Mouse (Mus musculus) embryo, embryonic 10.5 days (tissue): ENCODE results near the gene Hoxa3.

Experiments
- DNase-seq: peaks from one replicate; pipeline ENCODE4 v3.0.0-alpha.2; 2015; ENCODE audit warnings: low spot score

Hoxa3 gene

DNA sequence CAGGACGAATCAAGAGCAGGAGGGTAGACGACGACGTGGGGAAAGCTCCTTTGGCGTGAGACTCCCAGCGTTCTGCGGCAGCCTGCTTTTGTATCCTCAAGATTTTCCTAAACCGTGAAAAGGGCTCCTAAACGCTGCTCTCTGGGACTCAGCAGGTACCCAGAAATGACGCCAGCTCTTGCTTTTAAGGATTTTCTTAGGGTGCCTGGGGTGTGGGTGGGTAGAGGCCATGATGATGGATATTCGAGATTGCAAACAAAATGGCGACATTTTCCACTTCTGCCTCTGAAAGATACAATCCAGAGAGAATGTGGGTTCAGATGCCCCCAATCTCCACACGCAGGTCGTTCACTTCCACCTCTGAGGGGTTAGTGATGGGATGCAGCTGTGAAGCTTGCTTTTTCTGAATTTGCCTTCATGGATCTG lies 45.4 kb downstream of the Hoxa3 start:
- no peak for DNase-seq

DNA sequence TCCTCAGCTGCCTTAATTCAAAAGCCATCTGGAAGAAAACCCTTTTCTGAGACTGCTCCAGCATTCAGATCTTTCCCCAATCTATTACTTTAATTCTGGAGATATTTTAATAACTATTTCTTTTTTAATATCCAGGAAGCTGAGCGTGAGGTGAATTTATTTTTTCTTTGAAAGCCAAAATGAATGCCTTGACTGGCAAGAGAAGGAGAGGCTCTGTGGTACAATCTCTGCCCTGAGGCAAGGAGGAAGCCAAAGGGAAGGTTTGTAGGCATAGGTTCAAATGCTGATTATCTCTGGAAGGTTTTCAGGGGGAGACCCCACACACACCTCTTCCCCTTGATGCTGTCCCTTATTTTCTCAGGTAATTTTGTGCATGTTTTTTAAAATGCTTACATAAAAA lies 46.0 kb downstream of the Hoxa3 start:
- DNase-seq = no peak

DNA sequence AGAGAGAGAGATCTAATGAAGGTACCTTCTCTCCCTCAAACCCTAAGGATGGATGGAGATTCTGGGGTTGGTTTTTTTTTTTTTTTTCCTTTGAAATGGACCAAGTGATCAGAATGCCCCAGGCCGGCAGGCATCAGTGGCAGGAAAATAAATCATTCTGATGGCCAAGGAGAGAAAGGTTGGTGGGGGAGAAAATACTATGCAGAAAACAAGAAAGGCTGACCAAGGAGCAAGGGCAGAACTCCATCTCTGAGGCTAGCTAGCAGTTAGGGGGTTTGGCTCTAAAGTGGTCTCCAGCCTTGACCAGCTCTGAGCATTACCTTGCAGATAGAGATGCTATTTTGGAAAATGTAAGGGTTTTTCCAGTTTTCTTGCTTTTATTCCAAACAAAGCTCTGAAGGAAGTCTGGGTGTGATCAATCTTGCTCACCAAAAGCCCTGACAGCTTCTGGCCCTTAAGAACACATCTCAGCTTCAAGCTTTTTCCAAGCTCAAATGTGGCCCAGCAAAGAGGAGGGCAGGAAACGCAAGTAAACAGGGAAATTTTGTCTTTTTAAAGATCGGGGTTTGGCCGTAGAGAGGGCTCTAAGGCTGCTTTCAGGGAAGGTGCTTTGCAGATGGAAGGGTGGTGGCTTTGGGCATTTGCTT lies 46.6 kb downstream of the Hoxa3 start:
- peak; percentile 75 for DNase-seq

DNA sequence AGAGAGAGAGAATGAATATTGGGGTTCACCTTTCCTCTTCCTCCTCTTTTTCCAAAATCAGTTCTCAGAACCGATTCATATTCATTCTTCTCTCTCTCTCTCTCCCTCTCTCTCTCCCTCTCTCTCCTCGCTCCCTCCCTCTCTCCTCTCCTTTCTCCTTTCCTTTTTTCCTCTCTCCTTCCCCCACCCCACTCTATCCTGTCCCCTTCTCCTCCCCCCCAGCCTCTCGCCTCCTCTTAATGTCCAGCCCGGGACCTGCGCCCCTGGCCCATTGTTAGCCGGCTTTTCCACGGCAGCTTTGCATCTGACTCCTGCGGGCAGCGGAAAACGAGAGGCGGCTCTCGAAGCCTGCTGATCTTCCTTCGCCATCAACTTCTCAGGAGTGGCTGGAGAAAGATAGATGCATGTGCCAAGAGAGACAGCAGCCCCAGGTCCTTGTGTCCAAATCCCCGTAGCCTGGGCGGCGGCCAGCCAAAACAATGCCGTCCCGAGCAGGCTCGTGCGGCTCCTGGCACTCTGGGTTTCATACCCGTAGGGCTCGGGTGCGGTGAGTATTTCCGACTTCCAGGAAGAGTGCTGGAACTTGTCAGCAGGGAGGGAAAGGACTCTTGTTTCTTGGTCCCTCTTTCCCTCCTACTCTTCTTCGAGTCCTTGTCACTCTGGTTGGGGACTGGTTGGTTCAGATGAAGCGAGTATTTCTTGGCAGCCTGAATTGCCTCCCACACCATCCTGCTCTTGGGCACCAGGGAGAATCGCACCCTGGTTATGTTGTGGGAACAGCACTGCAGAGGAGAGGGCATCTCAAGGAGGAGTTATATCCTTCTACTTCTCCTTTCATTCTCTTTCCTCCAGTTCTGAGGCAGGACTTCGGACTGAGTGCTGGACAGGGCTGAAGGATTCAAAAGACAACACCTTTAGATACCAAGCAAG lies 47.4 kb downstream of the Hoxa3 start:
- peak; percentile 68 for DNase-seq

DNA sequence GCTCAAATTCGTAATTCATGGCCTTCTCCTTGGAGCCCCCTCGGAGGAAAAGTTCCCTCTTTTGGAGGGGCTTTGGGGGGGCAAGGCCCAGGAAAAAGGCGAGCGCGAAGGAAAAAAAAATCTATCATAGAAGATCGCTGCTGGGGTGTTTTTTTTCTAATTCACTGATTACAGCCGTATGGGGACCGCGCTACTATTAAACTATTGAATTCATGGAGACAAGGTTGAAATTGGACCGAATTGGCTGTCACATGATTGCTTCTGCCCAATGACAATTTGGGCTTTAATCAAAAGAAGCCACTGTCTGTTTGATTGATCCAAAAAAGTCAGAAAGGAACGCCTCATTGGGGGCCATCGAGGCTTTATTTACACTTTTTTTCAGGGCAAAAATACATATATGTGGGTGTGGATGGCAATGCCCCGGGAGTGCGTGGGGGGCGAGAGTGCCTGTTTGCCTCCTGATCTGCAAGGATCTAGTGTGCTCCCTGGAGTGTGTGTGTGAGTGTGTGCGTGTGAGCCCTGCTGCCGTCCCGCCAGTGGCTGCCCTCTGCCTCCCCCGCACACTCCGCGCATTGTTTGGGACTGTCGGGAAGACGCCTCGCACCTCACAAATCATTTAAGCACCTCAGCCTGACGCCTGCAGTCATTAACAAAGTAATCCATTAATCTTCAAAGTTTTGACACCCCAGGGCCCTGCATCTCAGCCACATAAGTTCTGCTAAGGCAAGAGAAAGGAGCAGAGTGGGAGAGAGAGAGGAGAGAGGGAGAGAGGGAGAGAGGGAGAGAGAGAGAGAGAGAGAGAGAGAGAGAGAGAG lies 48.3 kb downstream of the Hoxa3 start, which contains the start of gene Hoxa2:
Gene Hoxa2, minus strand, starts transcription at position 206 of the 815 bp plus-strand sequence.
- DNase-seq = peak; percentile 85

DNA sequence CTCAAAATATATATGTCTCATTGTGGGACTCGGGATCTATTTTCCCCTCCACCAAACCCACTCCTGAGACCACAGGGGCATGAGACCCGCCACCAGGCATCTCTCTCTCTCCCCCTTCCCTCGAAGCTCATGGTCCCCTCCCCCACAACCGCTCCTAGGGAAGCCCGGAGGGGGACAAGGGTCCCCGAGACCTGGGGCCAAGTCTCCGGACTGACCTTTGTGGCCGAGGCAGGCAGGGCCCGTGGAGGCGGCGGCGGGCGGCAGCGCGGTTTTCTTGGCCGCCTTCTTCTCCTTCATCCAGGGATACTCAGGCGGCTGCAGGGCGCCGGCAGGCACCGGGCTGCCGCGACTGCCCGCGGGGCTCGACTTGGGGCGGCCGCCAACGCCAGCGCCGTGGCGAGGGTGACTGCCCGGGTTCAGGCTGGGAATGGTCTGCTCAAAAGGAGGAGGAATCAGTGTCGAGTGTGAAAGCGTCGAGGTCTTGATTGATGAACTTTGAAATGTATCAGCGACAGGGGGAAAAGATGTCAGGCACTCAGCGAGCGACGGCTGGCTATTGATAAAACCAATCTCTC lies 49.0 kb downstream of the Hoxa3 start:
- DNase-seq = peak; percentile 82

DNA sequence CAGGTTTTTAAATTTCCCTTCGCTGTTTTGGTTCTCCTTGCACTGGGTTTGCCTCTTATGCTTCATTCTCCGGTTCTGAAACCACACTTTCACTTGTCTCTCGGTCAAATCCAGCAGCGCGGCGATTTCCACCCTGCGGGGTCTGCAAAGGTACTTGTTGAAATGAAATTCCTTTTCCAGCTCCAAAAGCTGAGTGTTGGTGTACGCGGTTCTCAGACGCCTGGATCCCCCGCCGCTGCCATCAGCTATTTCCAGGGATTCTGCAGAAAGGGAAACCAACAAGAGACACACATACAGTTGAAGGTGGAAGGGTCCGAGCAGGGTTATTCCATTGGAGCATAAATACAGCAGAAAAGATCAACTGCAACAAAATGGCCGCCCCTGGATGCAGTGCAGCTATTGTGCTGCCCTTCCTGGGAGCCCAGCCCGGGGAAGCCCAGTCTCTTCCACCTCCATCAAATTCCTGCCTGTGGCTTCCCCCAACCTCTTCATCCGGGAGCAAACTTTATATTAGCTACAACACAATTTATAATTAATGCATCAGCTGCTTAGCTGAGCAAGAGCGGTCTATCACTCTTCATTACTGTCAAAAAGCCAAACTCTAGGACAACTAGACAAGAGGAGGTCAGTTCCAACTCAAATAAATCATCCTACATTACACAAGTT lies 49.6 kb downstream of the Hoxa3 start:
- DNase-seq = peak; percentile 81

DNA sequence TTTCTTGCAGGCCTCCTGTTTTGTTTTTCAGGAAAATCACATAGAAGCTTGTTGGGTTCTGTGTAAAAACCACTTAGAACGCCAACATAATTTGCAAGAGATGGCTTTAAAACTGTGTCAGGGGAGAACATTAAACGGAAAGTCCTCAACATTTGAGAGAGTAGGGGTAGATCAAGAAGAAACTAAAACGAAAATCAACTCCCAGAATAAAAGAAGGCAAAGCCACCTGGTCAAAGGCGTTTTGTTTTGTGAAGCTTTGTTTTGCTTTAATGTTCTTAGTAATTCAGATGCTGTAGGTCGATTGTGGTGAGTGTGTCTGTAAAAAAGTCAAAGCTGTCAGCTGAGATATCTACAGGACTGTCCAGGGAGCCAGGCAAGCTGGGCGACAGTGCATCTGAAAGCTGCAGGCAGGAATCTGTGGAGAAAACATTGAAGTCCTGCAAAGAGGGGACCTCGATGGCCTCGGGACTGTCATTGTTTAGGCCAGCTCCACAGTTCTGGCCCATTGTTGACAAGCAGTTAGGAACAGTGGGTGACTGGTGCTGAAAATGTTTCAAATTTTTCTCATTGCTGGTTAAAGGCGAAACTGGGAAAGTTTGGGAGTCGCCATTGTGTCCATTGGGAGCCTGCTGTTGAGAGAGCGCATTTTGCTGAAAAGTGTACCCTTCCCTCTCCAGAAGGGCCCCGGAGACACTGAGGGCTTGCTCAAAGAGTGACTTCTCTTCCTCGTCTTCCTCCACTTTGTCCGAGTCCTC lies 50.3 kb downstream of the Hoxa3 start:
- DNase-seq = peak; percentile 67

DNA sequence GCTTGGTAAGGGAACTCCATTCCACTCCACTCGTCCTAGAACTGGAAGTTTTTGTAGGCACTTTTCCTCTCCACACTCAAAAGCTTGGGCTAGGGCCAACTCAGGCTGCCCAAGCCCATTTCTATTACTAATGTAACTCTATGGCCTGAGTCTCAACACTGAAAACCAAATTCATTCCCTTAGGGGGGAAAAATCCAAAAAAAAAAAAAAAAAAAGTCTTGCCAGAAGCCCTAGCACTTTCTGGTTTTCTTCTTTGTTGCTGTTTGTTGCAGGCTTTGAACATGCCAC lies 51.1 kb downstream of the Hoxa3 start:
- no peak for DNase-seq

DNA sequence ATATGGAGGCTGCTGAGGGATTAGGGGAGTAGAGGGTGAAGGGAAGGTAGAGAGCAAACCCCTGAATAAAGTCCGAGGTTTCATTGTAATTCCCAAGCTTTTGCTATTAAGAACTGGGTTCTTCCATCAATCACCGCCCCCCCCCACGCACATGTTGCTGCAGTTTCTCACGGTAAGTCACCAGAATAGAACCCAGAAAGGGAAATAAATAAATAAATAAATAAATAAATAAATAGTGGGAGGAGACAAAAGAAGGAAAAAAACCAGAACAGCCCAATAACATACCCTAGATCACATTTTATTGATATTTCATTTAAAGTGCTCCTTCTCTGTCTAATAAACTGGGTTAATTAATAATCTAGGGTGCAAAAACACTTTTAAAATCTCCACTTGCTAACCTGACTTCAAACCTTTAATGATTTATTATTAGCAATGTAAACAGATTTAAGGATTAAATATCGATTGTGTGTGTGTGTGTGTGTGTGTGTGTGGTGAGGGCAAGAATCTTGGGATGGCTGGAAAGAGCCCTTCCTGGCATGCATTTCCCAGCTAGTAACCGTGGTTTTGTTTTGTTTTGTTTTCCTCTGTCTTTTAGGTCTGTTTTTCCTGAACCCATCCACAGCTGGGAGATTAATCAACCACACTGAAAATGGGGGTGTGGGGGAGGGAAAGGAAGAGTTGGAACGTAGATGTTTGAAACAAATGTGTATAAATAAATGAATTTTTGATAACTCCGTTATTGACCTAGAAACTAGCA lies 51.6 kb downstream of the Hoxa3 start:
- peak; percentile 65 for DNase-seq

DNA sequence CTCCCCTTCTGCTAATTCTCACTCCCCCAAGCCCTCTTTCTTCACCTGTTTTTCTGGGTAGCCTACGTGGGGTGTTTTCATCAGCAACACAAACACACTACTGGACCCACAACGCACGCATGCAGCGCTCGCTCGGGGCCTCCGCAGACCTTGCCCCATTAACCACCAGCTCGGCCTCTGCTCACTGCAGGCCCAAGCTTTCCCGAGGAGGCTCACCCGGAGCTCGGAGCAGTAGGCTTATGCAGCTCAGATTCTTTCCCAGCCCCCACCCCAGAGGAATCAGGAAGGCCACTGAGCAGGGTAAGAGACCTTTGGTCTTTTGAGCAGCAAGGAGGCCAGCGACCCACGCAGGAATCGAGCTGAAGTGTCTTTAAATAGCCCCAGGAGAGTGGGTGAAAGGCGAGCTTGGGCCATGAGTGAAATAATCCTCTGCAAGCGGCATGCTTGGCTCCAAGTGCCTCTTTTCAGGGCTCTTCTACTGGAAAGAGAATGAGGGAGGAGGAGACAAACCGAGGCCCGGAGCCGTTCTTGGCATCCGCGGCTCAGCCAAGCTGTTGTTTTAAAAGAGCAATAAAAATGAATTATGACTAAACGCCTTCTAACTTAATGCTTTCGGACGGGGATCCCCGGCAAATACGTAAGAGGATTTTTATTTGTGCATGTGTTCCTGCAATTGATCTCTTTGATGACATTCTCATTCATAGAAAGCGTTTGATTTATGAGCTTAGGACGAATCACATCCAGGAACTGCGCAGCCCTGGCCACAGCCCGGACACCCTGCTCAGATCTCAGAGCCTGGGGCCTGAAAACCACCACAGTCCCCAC lies 52.4 kb downstream of the Hoxa3 start:
- peak; percentile 83 for DNase-seq

DNA sequence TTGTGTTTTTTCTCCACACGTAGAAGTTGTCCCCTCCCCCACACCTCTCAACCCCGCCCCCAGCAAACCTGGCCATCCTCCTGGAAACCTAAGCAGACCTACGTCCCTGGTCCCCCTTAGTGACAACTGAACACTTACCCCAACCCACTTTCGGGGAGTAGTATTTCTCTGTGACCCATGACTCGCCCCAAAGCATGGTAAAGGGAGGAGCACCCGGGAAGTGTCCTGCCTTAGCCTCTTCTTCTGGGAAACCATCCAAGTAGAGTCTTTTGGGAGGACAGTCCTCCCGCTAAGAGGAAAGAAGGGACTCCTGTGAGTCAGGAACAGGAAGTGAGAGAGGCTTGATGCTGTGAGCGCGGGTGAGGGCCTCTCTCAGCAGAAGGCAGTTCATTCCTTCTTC lies 53.2 kb downstream of the Hoxa3 start:
- peak; percentile 52 for DNase-seq

DNA sequence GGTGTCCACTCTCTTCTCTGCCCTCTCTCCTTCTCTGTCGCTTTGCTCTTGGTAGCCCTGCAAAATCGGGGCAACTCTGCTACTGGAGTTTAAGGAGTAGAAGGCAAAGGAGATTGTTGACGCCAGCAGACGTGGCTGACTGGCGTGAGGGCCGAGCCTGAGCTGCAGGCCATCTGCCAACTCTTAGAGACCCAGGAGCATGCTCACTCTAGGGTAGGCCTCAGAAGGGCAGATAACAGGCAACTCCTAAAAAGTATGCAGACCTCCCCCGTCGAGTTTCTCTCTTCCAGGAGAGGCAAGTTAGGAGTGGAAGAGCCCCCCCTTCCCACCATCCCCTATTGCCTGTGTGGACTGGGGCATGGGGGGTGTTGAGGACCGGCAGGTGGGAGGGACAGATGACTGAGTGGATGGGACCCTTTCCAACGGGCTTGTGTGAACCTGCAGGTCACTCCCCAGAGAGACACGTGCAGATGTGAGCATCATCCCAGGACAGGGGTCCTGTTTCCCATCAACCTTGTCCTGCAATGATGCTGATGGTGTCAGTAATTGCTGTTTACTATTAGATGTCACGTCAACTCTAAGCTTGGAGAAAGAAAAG lies 53.9 kb downstream of the Hoxa3 start:
- peak; percentile 57 for DNase-seq

DNA sequence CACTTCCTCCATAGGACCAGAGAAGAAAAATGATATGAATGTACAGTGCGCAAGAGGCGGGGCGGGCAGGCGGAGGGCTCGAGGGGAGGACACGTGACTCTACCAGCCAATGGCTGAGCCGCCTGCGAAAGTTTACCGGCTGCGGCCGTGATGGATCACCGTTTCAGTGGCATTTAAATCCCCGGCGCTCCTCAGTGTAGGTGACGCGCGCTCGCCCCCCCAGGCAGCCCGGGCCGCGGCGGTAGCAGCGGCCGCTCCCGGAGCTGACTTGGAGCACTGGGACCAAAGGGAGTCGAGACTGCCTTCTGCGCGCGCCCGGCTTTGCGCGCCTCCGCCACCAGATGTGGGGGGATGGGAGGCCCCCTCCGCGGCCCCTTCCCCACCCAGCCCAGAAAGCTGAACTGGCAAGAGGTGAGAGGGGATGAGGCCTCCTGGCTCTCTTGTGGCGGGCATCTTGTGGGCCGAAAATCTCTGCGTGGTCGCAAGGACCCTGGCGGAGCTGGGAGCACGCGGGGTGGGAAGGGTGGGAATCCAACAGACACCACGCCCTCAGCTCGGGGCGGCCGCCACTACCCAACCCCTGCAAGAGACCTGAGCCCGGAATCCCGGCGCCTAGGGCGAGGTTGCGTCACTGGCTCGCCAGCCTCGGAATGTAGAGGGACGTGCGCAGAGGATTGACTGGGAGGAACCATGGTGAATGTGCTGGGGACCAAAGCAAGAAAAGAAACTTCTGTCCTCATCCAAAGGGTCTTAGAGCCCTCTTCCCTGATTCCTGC lies 54.7 kb downstream of the Hoxa3 start, which contains the start of gene Hoxa1:
Gene Hoxa1, minus strand, starts transcription at position 42 of the 776 bp plus-strand sequence.
- DNase-seq = peak; percentile 93

DNA sequence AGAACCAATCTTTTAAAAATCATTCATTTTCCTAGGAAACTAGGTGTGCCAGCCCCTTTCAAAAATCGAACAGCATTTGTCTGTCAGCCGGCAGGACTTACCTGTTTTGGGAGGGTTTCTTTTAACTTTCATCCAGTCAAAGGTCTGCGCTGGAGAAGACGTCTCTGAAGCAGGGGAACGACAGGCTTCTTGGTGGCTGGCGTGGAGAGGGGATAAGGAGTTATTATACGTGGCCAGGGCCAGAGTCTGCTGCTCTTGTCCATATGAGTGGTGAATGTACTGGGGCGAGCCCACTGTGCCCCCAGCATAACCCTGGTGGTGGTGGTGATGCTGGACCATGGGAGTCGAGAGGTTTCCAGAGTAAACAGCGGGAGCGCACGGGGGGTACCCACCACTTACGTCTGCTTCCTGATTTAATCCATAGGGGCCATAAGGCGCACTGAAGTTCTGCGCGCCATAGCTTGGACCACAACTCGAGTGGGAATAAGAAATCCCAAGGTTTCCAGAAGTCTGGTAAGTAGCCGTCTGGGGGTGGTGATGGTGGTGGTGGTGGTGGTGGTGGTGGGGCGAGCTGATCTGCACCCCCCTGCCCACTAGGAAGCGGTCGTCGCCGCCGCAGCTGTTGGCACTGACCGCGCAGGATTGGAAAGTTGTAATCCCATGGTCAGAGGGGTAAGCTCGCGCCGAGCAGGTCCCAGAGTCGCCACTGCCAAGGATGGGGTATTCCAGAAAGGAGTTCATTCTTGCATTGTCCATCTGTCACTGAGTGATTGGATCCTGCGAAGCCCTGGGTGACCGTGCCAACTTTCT lies 55.5 kb downstream of the Hoxa3 start:
- DNase-seq = peak; percentile 27

DNA sequence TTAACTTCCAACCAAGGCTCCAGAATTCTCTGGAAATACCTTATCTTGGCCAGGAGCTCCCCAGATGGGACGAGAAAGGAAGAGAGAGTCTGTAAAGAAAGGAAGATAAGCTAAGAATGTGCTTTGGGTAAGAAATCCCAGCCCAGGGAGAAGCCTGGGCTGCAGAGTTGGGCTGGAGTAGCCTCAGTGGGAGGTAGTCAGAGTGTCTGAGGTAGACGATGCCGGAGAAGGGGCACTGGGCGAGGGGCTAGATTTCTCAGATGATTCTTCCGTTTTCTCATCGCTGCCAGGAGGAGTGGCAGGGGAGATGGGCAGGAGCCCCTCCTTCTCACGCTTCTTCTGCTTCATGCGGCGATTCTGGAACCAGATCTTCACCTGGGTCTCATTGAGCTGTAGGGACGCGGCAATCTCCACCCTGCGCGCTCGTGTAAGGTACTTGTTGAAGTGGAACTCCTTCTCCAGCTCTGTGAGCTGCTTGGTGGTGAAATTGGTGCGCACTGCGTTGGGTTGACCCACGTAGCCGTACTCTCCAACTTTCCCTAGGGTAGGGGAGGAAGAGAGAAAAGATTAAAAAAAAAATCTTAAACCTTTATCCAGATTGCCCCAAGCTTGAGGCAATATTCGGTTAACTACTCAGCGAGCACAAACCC lies 56.5 kb downstream of the Hoxa3 start:
- DNase-seq = peak; percentile 31

DNA sequence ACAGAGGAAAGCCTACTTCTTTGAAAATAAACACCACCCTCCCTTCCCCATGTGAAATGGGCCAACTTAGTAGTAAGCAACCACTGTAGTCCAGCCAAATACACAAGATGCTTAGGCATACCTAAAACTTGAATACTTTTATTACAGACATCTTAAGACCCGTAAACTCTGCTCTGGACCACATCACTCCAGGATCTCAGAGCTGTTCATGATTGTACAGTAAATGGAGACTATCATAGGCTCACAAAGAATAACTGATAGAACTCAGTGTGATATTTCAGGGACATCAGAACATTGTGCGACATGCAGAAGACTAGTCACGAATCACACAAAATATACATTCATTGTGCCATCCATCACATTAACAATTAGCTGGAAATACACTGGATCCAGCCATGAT lies 57.7 kb downstream of the Hoxa3 start:
- no peak for DNase-seq
